Mouse (Mus musculus): ENCODE data around the gene 1700113H08Rik.

DNA sequence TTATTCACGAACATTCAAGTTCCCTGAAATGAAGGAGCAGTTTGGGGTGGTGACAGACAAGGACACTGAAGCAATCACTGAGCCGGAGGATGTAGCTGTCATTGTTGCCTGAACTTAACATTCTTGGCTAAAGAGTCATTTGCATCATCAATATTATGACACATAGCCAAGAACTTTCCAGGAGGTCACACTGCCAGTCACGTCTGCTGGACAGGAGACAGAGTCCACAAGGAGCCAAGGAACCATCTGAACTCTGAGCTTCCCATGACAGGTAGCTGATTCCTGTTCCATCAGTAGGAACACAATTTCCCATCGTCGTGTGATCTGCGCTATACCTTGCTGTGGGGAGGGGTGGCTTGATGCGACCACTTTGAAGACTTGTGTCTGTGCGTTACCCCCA lies 25.1 kb upstream of the 1700113H08Rik start:
- TF ChIP-seq CTCF (IDR thresholded peaks at IDR 0.05) (no peak), EP300 (IDR thresholded peaks at IDR 0.05) (no peak)

All from lung, postnatal 0 days (tissue).